Mouse (Mus musculus) limb, embryonic 12.5 days (tissue): ENCODE results near the gene Cd160. TPM values are rescaled to one million over a fixed set of nuclear protein-coding genes. Genes with fewer than 3 reads are reported as not detected.

Source experiments
- ATAC-seq: fragments of 200-750 bp; cut with Nextera tagmentation; 2 replicates; pipeline ENCODE4 v1.8.0; 2017; ENCODE audit warnings: low read depth, moderate TSS enrichment; ENCODE audit not compliant: insufficient number of reproducible peaks, insufficient read depth, low FRiP score, low TSS enrichment
- H3K27ac ChIP-seq: fragments of 300-500 bp; sonication (generic); 2 replicates; pipeline ENCODE4 v1.5.1; 2016; ENCODE audit warnings: mild to moderate bottlenecking, moderate library complexity
- H3K27me3 ChIP-seq: fragments of 300-500 bp; sonication (generic); 2 replicates; pipeline ENCODE4 v1.6.1; 2016; ENCODE audit warnings: mild to moderate bottlenecking, moderate library complexity
- H3K36me3 ChIP-seq: fragments of 300-500 bp; sonication (generic); 2 replicates; pipeline ENCODE4 v1.6.1; 2016; ENCODE audit warnings: mild to moderate bottlenecking, moderate library complexity
- H3K4me1 ChIP-seq: fragments of 300-500 bp; sonication (generic); replicated peaks from 2 replicates; pipeline ENCODE4 v1.6.1; 2016
- H3K4me2 ChIP-seq: fragments of 300-500 bp; sonication (generic); 2 replicates; pipeline ENCODE4 v1.6.1; 2016; ENCODE audit warnings: mild to moderate bottlenecking, moderate library complexity
- H3K4me3 ChIP-seq: fragments of 300-500 bp; sonication (generic); replicated peaks from 2 replicates; pipeline ENCODE4 v1.5.1; 2016; ENCODE audit warnings: mild to moderate bottlenecking
- H3K9ac ChIP-seq: fragments of 300-500 bp; sonication (generic); replicated peaks from 2 replicates; pipeline ENCODE4 v1.6.1; 2016; ENCODE audit warnings: mild to moderate bottlenecking, moderate library complexity
- H3K9me3 ChIP-seq: fragments of 300-500 bp; sonication (generic); 2 replicates; pipeline ENCODE4 v1.6.1; 2016; ENCODE audit warnings: mild to moderate bottlenecking, moderate library complexity
- WGBS: fragments of 180-500 bp; shearing (Covaris S2); methylation state at CpG from one replicate; pipeline ENCODE4 v1.1.7; 2016; 5-methylcytosine and 5-hydroxymethylcytosine counted together
- polyA plus RNA-seq: library from polyadenylated mRNA; unstranded; fragments of >200 nt; fragmentation: Nextera tagmentation; extraction: Ambion mirVana; gene quantifications from 2 replicates; pipeline ENCODE4 v1.2.1, GENCODE M21; 2016

Cd160 gene
- polyA plus RNA-seq, 1 experiment from 2014 or later = 0.14 TPM

- ATAC-seq = no peak
- no peak overlapping the region for H3K9ac ChIP-seq
- H3K9me3 ChIP-seq = no peaks in the 10 kb centered on the region
- WGBS = 91% methylated on average over 4 of the region's 4 CpGs
- H3K36me3 ChIP-seq = peaks cover 22% of the 10 kb centered on the region
- H3K27me3 ChIP-seq = no peaks in the 10 kb centered on the region
- no peak overlapping the region for H3K4me2 ChIP-seq
- H3K27ac ChIP-seq = no peak overlapping the region
- H3K4me1 ChIP-seq = no peaks in the 10 kb centered on the region
- no peak overlapping the region for H3K4me3 ChIP-seq
Measured at GRCm38 (mm10) chr3:96759695-96760094, 69.5 kb downstream of the Cd160 start.

- Histone ChIP-seq H3K27me3 (no peaks in the 10 kb centered on the region), H3K27ac (no peak overlapping the region), H3K4me3 (no peak overlapping the region), H3K9me3 (no peaks in the 10 kb centered on the region), H3K4me1 (no peaks in the 10 kb centered on the region), H3K4me2 (no peak overlapping the region), H3K36me3 (peaks cover 26% of the 10 kb centered on the region), H3K9ac (no peak overlapping the region)
- ATAC-seq = no peak
- WGBS = 80% methylated on average over 7 of the region's 7 CpGs
Measured at GRCm38 (mm10) chr3:96757691-96758090, 71.5 kb downstream of the Cd160 start.

GRCm38 (mm10) chr3:96755935-96756334 lies 73.2 kb downstream of the Cd160 start:
- WGBS = 79% methylated on average over 1 of the region's 1 CpGs

More at GRCm38 (mm10) chr3:96755935-96756334, 73.2 kb downstream of the Cd160 start:
- Histone ChIP-seq H3K27ac (no peak overlapping the region), H3K36me3 (peaks cover 26% of the 10 kb centered on the region), H3K4me2 (no peak overlapping the region), H3K9me3 (no peaks in the 10 kb centered on the region), H3K4me3 (no peak overlapping the region), H3K27me3 (no peaks in the 10 kb centered on the region), H3K4me1 (no peaks in the 10 kb centered on the region), H3K9ac (no peak overlapping the region)
- ATAC-seq = no peak

Other genes starting within 250 kb of the Cd160 start
- gene Polr3gl, start 235.2 kb downstream of the Cd160 start, polyA plus RNA-seq = 48.5 and 50.4 TPM in 2 replicates
- gene Ankrd34a, start 232.7 kb downstream of the Cd160 start, polyA plus RNA-seq = 1.5 and 2.2 TPM in 2 replicates
- gene Lix1l, start 228.2 kb downstream of the Cd160 start, polyA plus RNA-seq = 5.7 and 6.8 TPM in 2 replicates
- gene Rbm8a, start 199.4 kb downstream of the Cd160 start, polyA plus RNA-seq = 176 and 192 TPM in 2 replicates
- 53.9 and 55.3 TPM in 2 replicates for gene Pex11b, start 194.0 kb downstream of the Cd160 start, polyA plus RNA-seq
- 0.06 and 0.17 TPM in 2 replicates for gene Gm42957, start 193.9 kb downstream of the Cd160 start, polyA plus RNA-seq
- gene Itga10, start 183.8 kb downstream of the Cd160 start, polyA plus RNA-seq = 0.76 and 1.5 TPM in 2 replicates
- 0.69 and 0.85 TPM in 2 replicates for gene Ankrd35, start 159.2 kb downstream of the Cd160 start, polyA plus RNA-seq
- gene Pias3, start 133.0 kb downstream of the Cd160 start, polyA plus RNA-seq = 70.2 and 70.8 TPM in 2 replicates
- 13.5 and 13.7 TPM in 2 replicates for gene Nudt17, start 120.8 kb downstream of the Cd160 start, polyA plus RNA-seq
- gene Polr3c, start 101.7 kb downstream of the Cd160 start, polyA plus RNA-seq = 38.9 and 40.5 TPM in 2 replicates
- 64.4 and 66.0 TPM in 2 replicates for gene Rnf115, start 101.7 kb downstream of the Cd160 start, polyA plus RNA-seq
- not detected in 2 replicates for gene Pdzk1, start 67 bp downstream of the Cd160 start, polyA plus RNA-seq
- 11.4 and 14.0 TPM in 2 replicates for gene Gja5, start 75.3 kb upstream of the Cd160 start, polyA plus RNA-seq
- gene Gpr89, start 76.0 kb upstream of the Cd160 start, polyA plus RNA-seq = 35.1 and 37.7 TPM in 2 replicates
- gene Gja8, start 96.7 kb upstream of the Cd160 start, polyA plus RNA-seq = not detected in 2 replicates